Mouse (Mus musculus) thymus, adult 2 months (tissue): Measurements from ENCODE around the gene Zfp341. TPM values are rescaled to one million over a fixed set of nuclear protein-coding genes. Genes with fewer than 3 reads are reported as not detected.

Experiments used
- DNase-seq: peaks from one replicate; pipeline ENCODE4 v3.0.0; 2021
- H3K27ac ChIP-seq: fragments of 200-500 bp; 2 replicates; pipeline ENCODE4 v1.5.1; 2012; ENCODE audit warnings: low read length, control low read depth; ENCODE audit not compliant: control insufficient read depth, insufficient read depth
- H3K27me3 ChIP-seq: fragments of 200-500 bp; 2 replicates; pipeline ENCODE4 v1.6.1; 2012; ENCODE audit warnings: mild to moderate bottlenecking, low read length, moderate library complexity, mixed read lengths; ENCODE audit not compliant: control insufficient read depth, insufficient read depth
- H3K36me3 ChIP-seq: fragments of 200-500 bp; 2 replicates; pipeline ENCODE4 v1.6.1; 2012; ENCODE audit warnings: mild to moderate bottlenecking, low read length, moderate library complexity; ENCODE audit not compliant: control insufficient read depth, insufficient read depth
- H3K4me1 ChIP-seq: fragments of 200-500 bp; replicated peaks from 2 replicates; pipeline ENCODE4 v1.6.1; 2012; ENCODE audit warnings: low read length; ENCODE audit not compliant: control insufficient read depth, insufficient read depth
- H3K4me3 ChIP-seq: fragments of 200-500 bp; 2 replicates; pipeline ENCODE4 v1.5.1; 2012; ENCODE audit warnings: mild to moderate bottlenecking, low read length, control low read depth, moderate library complexity; ENCODE audit not compliant: control insufficient read depth, insufficient read depth
- CTCF ChIP-seq: fragments of 200-500 bp; IDR thresholded peaks from 2 replicates; pipeline ENCODE4 v1.5.1; 2012; ENCODE audit warnings: mild to moderate bottlenecking, control low read depth, low read length, moderate library complexity, borderline replicate concordance; ENCODE audit not compliant: control insufficient read depth, poor library complexity, insufficient read depth; ENCODE audit errors: extremely low read depth
- POLR2A ChIP-seq: fragments of 200-500 bp; IDR thresholded peaks from 2 replicates; pipeline ENCODE4 v1.6.1; 2012; ENCODE audit warnings: mild to moderate bottlenecking, low read length, control low read depth, moderate library complexity; ENCODE audit not compliant: control insufficient read depth, poor library complexity, insufficient read depth; ENCODE audit errors: extremely low read depth
- WGBS: fragments of 180-500 bp; shearing (Covaris S2); methylation state at CpG from one replicate; pipeline ENCODE4 v1.1.7; 2018; 5-methylcytosine and 5-hydroxymethylcytosine counted together
- polyA plus RNA-seq: library from polyadenylated mRNA; depleted of rRNA; stranded (reverse); fragments of >200 nt; gene quantifications from 2 replicates; pipeline ENCODE4 v1.2.3, GENCODE M21; 2012

The Zfp341 gene
- polyA plus RNA-seq, 1 experiment, result 10.8 TPM

DNA sequence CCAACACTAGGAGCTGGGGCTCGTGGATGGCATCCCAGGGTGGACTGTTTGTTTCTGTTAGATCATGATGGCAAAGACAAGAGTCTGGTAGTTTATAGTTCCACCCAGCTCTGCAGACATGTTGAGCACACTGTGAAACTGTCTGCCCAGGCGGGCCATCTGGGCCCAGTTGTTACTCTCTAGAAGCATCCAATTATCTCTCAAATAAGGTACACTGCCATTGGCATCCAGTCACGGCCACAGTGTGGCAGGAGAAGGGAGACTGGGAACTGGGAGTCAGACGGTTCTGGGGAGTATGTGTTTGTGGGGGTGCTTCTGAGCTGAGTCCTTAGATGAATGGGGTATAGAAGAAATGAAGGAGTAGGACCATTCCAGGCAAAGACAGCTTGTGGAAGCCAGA lies 57.0 kb downstream of the Zfp341 start:
- no peak overlapping the region for H3K27ac ChIP-seq
- no peak for DNase-seq
- H3K4me1 ChIP-seq, result no peaks in the 10 kb centered on the region
- peaks cover 4% of the 10 kb centered on the region; the same call in 1 of the 2 replicates for H3K36me3 ChIP-seq
- TF ChIP-seq POLR2A, result no peak
- no peak for TF ChIP-seq CTCF
- 95% methylated on average over 4 of the region's 4 CpGs for WGBS
- no peaks in the 10 kb centered on the region for H3K27me3 ChIP-seq
- no peak overlapping the region for H3K4me3 ChIP-seq

GRCm38 (mm10) chr2:154670741-154671140 lies 57.6 kb downstream of the Zfp341 start:
- 59% methylated on average over 4 of the region's 4 CpGs for WGBS
- H3K4me1 ChIP-seq, result no peaks in the 10 kb centered on the region
- H3K27me3 ChIP-seq, result no peaks in the 10 kb centered on the region
- DNase-seq, result no peak
- TF ChIP-seq CTCF, result no peak
- TF ChIP-seq POLR2A, result no peak
- no peak overlapping the region for H3K27ac ChIP-seq
- H3K36me3 ChIP-seq, result peaks cover 4% of the 10 kb centered on the region; the same call in 1 of the 2 replicates
- H3K4me3 ChIP-seq, result no peak overlapping the region

- TF ChIP-seq CTCF, result no peak
- TF ChIP-seq POLR2A, result no peak
- Histone ChIP-seq H3K4me3 (no peak overlapping the region), H3K27ac (no peak overlapping the region), H3K36me3 (peaks cover 4% of the 10 kb centered on the region; the same call in 1 of the 2 replicates), H3K4me1 (peaks cover 6% of the 10 kb centered on the region; the same call in 1 of the 2 replicates), H3K27me3 (no peaks in the 10 kb centered on the region)
- DNase-seq, result no peak
- WGBS, result 92% methylated on average over 4 of the region's 4 CpGs
Measured at GRCm38 (mm10) chr2:154674008-154674407, 60.9 kb downstream of the Zfp341 start.

DNA sequence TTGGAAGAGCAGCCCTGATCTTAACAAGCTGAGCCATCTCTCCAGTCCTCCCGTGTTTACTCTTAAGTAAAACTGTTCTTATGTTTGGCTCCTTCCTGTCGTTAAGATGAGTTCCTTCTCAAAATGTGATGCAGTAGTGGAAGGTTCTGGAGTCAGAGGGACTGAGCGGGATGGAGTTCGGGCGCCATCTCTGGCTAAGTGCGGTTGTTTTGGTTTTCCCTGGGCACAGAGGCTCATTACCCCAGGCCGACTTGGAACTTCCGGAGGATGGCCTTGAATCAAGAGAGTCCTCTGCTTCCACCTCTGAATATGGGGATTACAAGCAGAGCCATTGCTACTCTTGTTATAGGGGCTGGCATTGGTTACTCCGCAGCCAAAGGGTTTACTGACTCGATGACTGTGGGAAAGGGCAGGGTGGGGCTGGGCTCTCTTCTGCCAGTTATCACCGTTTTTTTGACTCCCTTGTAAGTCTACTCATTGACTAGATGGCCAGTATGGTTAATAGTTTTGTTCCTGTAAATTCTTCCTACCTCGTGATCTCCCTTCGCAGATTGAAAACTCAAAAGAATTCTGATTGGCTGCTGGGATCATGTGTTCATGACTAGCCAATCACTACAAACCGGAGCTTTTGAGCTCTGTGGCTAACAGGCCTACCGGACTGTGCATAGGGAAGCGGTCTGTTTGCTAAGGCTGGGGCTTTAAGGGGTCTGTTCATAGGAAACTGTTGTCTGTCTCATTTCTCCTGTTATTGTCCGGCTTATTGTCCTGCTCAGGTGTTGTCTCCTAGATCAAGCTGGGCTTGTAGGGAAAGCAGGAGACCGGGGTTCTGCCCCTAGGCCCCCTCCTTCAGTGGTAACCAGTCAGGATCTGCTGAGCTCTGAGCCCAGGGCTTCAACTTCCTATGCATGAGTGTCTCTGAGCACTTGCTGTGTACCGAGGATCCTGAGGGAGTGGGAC lies 63.8 kb downstream of the Zfp341 start:
- 86% methylated on average over 19 of the region's 19 CpGs for WGBS
- Histone ChIP-seq H3K4me1 (peaks cover 6% of the 10 kb centered on the region; the same call in 1 of the 2 replicates), H3K4me3 (no peak overlapping the region), H3K36me3 (peaks cover 4% of the 10 kb centered on the region; the same call in 1 of the 2 replicates), H3K27ac (peak overlapping the region; percentile 46; the same call in 1 of the 2 replicates), H3K27me3 (no peaks in the 10 kb centered on the region)
- DNase-seq, result peak; percentile 43
- no peak for TF ChIP-seq POLR2A
- no peak for TF ChIP-seq CTCF

GRCm38 (mm10) chr2:154677651-154678139 lies 64.6 kb downstream of the Zfp341 start:
- Histone ChIP-seq H3K4me1 (peaks cover 6% of the 10 kb centered on the region; the same call in 1 of the 2 replicates), H3K27ac (no peak overlapping the region), H3K4me3 (no peak overlapping the region), H3K36me3 (peaks cover 2% of the 10 kb centered on the region; the same call in 1 of the 2 replicates), H3K27me3 (no peaks in the 10 kb centered on the region)
- TF ChIP-seq CTCF (no peak), POLR2A (no peak)
- DNase-seq, result no peak
- 89% methylated on average over 10 of the region's 10 CpGs for WGBS

DNA sequence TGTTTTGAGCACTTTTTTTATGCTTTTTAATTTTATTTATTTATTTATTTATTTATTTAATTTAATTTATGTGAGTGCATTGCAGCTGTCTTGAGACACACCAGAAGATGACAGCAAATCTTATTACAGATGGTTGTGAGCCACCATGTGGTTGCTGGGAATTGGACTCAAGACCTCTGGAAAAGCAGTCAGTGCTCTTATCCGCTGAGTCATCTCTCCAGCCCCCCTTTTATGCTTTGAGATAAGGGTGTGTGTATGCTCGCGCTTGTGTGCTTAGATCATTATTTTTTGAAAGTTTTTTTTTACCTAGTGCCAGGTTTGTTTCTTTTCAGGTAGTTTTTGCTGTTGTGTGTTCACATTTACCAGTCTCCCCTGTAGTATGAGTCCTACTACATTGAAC lies 65.9 kb downstream of the Zfp341 start:
- no peak for TF ChIP-seq POLR2A
- TF ChIP-seq CTCF, result no peak
- H3K27ac ChIP-seq, result no peak overlapping the region
- DNase-seq, result no peak
- WGBS, result 68% methylated on average over 3 of the region's 3 CpGs
- H3K36me3 ChIP-seq, result no peaks in the 10 kb centered on the region
- no peak overlapping the region for H3K4me3 ChIP-seq
- no peaks in the 10 kb centered on the region for H3K27me3 ChIP-seq
- peaks cover 6% of the 10 kb centered on the region; the same call in 1 of the 2 replicates for H3K4me1 ChIP-seq
